Mouse (Mus musculus) natural killer cell, adult 2 months (primary cell): Measurements from ENCODE around the gene Polr2m.

ENCODE experiments used
- DNase-seq, 2 experiments: peaks; one replicate each; pipeline ENCODE4 v3.0.0; 2022; ENCODE audit warnings: low spot score in 2 of 2

Polr2m gene

GRCm38 (mm10) chr9:71475536-71475935 lies 10.2 kb downstream of the Polr2m start:
- DNase-seq = no peak

- DNase-seq = no peak
Measured at GRCm38 (mm10) chr9:71467434-71467833, 18.3 kb downstream of the Polr2m start.

GRCm38 (mm10) chr9:71466111-71466510 lies 19.6 kb downstream of the Polr2m start:
- no peak for DNase-seq

GRCm38 (mm10) chr9:71463072-71463667 lies 22.6 kb downstream of the Polr2m start:
- no peak for DNase-seq

- no peak for DNase-seq
Measured at GRCm38 (mm10) chr9:71456738-71457137, 29.0 kb downstream of the Polr2m start.

GRCm38 (mm10) chr9:71453917-71454316 lies 31.8 kb downstream of the Polr2m start:
- DNase-seq = no peak

GRCm38 (mm10) chr9:71453352-71453751 lies 32.4 kb downstream of the Polr2m start:
- DNase-seq = no peak

- no peak for DNase-seq
Measured at GRCm38 (mm10) chr9:71450626-71451025, 35.1 kb downstream of the Polr2m start.

GRCm38 (mm10) chr9:71447573-71447972 lies 38.2 kb downstream of the Polr2m start:
- DNase-seq = no peak

GRCm38 (mm10) chr9:71445308-71445707 lies 40.4 kb downstream of the Polr2m start:
- DNase-seq = no peak

- no peak for DNase-seq
Measured at GRCm38 (mm10) chr9:71438146-71438545, 47.6 kb downstream of the Polr2m start.
